Mouse (Mus musculus): ENCODE measurements at regions not wholly inside any gene's neighbourhood (a gene's known extent, or its start where the extent isn't known, plus 50 kb on each side); places are given as distances from the start of the nearest gene placed in this dataset.

DNA sequence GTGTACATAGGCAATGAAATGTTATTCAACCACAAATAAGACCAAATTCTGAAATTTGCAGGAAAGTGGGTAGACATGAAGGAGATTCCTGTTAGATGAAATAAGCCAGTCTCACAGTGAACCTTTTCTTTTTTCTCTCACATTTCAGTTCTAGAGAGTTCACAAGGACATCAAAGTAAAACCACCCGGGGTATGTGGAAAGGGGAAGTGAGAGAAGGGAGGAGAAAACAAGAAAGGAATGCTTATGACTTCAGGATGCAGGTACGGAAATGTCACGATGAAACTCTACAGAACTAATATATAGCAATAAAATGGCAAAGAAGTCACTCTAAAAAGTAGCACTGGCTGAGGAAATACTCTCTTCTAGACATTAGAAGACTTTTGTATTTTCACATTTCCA is 548.7 kb upstream of the Klf4 start:
- in situ Hi-C loops (cut with MboI, MseI): no loop called here

DNA sequence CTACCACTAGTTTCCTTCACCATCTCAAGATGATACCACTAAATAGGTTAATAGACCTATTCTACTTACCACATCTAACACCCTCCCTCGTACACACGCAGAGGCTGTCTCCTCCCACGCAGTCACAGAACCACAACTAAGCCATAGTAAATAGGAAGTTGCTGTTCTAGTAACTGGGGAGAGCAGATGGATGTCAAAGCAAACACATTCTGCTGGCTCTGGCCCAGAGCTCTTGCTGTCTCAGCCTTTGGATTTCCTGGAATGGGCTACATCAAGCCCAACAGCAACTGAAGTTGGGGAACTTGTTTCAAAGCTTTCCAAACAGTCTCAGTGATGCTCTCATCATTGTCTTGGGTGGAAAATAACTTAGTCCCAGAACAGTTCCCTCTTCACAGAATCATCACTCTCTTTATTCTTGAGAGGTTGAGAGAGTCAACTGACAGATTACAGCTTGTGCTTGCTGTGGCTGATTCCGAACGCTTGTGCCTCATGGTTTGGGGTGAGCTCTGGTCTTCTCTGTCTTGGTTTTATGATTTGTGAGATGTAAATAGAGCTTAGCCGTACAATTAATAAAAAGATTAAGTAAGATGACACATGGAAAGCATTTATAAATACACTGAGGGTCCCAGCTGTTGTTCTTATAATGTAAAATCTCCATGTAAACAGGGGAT is 538.5 kb upstream of the Klf4 start:
- in situ Hi-C loops (cut with MboI, MseI): no loop called here

DNA sequence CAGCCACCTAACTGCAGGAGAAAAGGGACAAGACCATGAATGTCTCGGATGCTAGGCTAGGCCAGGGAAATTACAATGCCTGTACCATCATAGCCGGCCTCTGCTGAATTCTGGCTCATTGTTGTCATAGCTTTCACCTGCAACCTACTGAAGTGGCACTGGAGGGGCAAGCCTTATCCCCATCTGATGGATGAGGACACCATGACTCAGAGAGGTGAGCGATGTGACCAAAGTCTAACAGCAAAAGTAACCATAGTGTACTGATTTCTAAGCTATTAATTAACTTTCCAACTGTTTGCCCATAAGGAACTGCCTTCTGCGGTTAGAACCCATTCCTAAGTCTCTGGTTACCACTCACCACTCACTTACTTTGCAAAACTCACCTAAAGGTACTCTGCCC is 536.6 kb upstream of the Klf4 start:
- in situ Hi-C loops (cut with MboI, MseI): no loop called here

DNA sequence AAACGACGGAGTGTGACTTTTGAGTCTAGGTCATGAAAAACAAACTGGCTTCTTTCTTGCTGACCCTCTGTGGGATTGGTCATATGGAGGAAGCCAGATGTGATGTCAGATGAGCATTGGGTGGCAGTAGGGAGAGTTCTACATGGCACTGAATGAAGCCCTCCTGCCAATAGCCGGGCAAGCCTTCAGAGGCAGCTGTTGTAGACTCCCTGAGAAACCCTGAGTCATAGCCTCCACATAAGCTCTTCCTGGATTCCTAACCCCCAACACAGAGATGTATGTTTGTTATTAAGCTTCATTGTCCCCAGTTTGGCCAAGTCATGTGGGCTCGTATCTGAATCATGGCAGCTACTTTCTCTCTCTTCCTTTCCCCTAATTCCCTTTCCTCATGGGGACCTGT is 532.4 kb upstream of the Klf4 start:
- in situ Hi-C loops (cut with MboI, MseI): no loop called here

GRCm38 (mm10) chr4:56051792-56052380 is 519.6 kb upstream of the Klf4 start:
- in situ Hi-C loops (cut with MboI, MseI): no loop called here

DNA sequence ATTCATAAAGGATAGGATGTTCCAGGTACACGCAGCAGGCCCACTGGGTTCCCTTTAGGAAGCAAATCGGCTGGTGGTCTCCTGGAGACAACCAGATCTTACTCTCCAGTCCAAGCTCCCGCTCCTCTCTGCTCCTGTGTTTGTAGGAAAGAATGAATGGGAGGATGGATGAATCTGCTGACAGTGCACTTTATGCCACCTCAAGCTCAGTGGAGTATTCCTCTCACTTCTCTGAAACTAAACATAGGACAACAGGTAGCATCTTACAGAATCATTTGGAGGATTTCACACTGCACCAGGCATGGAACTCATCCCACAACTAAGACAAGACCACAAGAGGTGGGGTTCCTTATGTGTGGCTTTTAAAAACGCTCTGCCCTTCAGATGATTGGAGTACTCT is 507.1 kb upstream of the Klf4 start:
- in situ Hi-C loops (cut with MboI, MseI): no loop called here

DNA sequence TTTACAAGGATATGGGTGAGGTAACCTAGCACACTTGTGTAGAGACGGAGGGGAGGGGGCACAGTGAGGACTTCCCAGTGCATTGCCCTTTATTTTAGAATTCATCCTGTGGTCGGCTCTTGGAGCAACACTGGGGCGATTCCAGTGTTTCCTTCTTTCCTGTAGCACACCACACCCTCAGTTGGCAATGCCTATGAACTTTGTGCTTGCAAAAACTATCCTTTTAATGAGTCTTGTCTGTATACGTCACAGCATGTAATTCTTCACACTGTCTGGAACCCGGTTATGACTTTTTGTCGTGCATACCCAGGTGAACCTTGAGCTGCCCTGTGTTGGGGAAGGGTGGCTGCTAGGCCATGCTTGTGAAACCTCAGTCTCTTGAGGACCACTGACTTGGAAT is 504.1 kb upstream of the Klf4 start:
- in situ Hi-C loops (cut with MboI, MseI): no loop called here

DNA sequence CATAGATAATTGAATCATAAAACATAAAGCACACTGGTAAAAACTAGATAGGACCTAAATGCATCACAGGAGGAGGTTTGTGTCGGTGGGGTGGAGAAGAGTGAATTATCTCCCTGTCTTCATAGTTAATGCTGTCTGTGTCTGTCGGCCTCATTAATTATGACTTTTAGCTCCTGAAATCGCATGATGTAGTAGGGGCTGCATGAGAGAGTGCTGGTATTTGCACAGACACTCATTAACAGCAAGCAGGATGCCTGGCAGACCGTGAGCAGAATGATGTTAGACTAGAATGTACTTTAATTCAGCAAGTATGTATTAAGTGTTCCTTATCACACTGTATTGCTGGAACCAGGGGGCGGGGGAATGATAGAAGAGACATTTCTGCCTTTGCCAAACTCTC is 503.3 kb upstream of the Klf4 start:
- in situ Hi-C loops (cut with MboI, MseI): no loop called here

- in situ Hi-C loops (cut with MboI, MseI): no loop called here
These were observed 496.2 kb upstream of the Klf4 start for GRCm38 (mm10) chr4:56028441-56028840.

DNA sequence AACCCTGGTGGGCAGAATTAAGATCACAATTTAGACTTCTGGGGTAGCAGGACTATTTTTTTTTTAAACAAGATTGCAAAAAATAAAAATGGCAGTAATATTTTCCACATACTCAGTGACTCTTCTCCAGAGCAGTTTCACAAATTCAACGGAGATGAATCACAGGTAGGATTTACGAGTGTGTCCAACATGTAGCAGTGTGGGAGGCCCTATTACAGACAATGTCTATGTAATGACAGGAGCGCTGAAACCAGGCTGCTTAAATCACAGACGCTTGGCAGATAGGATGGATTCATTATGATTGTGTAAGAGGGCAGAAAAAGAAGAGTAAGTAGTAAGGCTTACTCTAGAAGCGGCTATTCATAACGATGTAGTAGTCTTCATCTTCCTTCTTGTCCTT is 495.0 kb upstream of the Klf4 start:
- in situ Hi-C loops (cut with MboI, MseI): no loop called here

GRCm38 (mm10) chr4:56024478-56024877 is 492.2 kb upstream of the Klf4 start:
- in situ Hi-C loops (cut with MboI, MseI): no loop called here

- in situ Hi-C loops (cut with MboI, MseI): no loop called here
These were observed 485.9 kb upstream of the Klf4 start for GRCm38 (mm10) chr4:56018212-56018611.

DNA sequence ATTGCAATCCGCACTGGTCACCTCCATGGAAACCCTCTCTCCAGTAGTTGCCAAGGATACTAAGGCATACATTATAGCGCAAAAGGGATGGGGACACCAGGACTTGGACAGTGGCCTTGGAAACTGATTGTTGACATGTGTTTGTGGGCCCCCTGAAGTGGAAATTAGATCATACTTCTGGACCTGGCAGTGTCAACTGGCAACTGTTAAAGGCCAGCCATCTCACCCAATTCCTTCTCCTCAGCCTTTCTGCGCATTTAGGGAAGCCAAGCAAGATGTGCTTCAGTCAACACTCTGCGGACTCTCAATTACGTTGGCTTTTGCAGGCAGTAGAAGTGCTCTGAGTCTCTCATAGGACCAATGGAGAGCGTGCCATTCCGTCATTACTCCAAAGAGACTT is 483.2 kb upstream of the Klf4 start:
- in situ Hi-C loops (cut with MboI, MseI): no loop called here

GRCm38 (mm10) chr4:56008287-56008686 is 476.0 kb upstream of the Klf4 start:
- in situ Hi-C loops (cut with MboI, MseI): no loop called here

DNA sequence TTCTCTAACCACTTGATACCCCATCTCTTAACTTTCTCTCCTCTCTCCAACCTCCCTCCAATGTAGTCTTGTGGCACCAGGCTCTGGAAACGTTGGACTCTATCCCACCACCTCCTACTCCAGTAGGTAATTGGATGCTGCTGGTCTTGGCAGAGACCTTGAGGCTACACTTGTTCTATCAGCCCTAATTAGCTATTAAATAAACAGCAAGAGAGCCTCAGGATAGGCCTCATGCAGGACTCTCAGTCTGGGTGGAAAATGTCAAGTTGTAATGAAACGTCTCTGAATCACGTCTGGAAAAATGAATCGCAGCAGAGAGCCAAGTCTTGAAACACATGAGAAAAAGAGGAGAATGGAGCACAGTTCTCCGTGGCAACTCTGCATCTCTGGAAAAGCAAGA is 472.0 kb upstream of the Klf4 start:
- in situ Hi-C loops (cut with MboI, MseI): no loop called here

DNA sequence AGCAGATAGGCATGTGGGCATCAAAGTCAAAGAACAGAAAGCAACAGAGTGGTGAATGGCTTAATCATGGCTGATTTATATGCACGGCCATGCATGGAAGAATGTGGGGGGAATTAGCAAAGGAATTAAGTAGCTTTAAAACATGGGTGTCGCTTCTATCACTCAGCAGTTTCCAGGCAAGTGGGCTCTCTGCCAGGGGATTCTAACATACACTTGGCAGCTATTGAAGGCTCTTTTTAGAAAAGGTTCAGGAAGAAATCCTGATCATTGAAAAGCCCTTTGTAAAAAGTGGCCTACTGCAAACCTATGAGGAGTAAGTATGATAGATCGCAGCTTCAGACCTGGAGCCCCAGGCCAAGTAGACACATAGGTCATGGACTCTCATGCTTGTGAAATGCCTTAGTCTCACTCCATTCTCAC is 469.1 kb upstream of the Klf4 start:
- in situ Hi-C loops (cut with MboI, MseI): no loop called here

- in situ Hi-C loops (cut with MboI, MseI): no loop called here
These were observed 451.8 kb upstream of the Klf4 start for GRCm38 (mm10) chr4:55984026-55984425.

GRCm38 (mm10) chr4:55978539-55978938 is 446.3 kb upstream of the Klf4 start:
- in situ Hi-C loops (cut with MboI, MseI): no loop called here

GRCm38 (mm10) chr4:55976265-55976664 is 444.0 kb upstream of the Klf4 start:
- in situ Hi-C loops (cut with MboI, MseI): no loop called here

- in situ Hi-C loops (cut with MboI, MseI): no loop called here
These were observed 441.4 kb upstream of the Klf4 start for GRCm38 (mm10) chr4:55973706-55974105.

DNA sequence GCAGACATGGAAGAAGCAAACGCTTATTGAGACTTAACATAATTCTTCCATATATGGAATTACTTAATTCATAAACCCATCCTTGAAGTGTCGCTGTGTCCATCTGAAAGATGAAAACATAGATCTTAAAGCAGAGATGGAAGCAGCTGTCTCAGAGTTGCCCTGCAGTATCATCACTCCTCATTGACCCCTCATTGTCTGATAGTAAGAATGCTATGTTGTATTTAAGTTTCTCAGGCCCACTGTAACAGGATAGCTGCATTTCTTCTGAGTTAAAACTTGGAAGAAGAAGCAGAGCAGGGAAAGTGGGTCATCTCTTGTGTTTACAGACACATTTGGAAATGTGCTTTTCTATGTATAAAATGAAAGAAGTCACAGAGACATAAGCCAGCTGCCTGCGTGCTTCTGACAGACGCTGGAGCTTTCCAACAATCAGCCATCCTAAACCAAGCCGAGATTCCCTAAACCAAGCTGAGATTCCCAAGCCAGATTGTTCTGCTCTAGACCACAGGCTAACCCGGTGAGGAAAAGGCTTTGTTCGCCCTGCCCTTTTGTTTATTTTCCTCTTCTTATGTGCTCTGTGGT is 440.1 kb upstream of the Klf4 start:
- in situ Hi-C loops (cut with MboI, MseI): no loop called here

DNA sequence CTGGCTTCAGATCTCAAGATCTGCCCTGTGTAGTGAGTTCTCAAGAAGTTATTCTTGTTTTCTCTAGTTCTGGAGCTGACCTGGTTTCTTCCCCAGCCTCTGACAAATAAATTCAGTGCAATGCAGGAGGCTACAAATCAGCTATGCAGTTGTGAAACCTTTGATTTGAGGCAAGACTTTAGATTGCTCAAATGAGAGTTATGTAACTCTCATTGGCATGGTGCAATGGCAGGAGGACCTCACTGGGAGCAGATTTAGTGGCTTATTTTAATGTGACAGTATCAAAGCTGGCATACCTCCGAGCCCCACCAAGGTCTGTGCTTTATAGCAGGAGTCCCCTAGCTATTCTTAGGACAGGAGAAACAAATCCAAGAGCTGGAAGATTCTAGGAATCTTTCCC is 427.8 kb upstream of the Klf4 start:
- in situ Hi-C loops (cut with MboI, MseI): no loop called here

DNA sequence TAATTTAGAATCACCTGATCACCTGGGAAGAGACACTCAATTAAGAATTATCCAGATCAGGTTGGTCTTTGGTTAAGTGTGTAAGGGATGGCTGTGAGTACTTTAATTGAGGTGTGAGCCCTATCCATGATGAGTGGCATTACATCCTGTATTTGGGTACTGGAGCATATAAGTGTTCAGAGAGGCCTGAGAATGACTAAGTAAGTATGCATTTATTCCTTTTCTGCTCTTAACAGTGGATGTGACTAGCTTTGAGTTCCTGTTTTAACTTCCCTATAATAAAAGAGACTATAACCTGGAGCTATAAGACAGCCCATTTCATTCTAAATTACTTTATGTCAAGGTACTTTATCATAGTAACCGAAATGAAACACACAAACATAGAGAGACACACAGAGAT is 421.4 kb upstream of the Klf4 start:
- in situ Hi-C loops (cut with MboI, MseI): no loop called here

DNA sequence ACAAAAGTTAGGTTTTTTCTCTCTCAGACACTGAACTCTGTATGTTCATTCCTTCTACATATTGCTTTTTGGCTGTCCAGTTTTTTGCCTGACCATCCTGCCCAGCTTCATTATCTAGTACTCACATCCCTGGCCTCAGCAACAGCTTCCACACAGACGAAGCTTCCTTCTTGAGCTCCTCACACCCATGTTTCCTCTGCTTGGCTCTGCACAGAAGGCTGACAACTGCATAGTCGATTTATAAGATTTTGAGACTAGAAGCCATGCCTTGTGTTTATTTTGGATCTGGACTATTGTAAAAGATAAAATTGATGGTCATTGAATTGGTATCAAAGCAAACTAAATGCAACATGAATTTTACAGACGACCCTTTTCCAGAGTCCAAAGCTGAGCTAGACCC is 420.0 kb upstream of the Klf4 start:
- in situ Hi-C loops (cut with MboI, MseI): no loop called here

Data from T-helper 2 cell (primary cell).